Mouse (Mus musculus): ENCODE results near the gene Nr4a1.

DNA sequence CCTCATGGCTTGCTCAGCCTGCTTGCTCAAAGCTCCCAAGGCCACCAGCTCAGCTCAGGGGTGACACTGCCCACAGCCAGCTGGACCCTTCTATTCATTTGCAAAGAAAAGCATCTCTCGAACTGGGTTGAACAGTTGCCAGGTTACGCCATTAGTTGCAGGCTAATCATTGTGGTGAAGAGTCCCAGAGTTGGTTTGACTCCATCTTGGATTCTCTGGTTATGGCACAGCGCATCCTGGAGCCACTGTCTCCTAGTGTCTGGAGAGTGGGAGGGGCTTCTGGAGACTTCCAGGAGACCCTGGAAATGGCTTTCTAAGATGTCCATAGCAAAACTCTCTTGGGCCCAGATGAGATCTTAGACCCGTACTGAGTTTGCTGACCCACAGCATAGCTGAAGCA, 61.3 kb downstream of the Nr4a1 start:
- TF ChIP-seq CTCF (IDR thresholded peaks at IDR 0.05; ENCODE audit: low read depth, low read length) = no peak
- TF ChIP-seq POLR2AphosphoS5 (IDR thresholded peaks at IDR 0.05; ENCODE audit: insufficient replicate concordance, low read depth, low read length) = no peak
- no peak for TF ChIP-seq GATA1 (IDR thresholded peaks at IDR 0.05; ENCODE audit: borderline replicate concordance, low read length)
